Mouse (Mus musculus): ENCODE data around the gene Neil3. TPM values are rescaled to one million over a fixed set of nuclear protein-coding genes. Genes with fewer than 3 reads are reported as not detected.
A peak's percentile ranks its signal among the peaks of the same experiment; 100 is the strongest.

Neil3 gene
- polyA plus RNA-seq, 1 experiment from 2014 or later = 24.2 TPM

DNA sequence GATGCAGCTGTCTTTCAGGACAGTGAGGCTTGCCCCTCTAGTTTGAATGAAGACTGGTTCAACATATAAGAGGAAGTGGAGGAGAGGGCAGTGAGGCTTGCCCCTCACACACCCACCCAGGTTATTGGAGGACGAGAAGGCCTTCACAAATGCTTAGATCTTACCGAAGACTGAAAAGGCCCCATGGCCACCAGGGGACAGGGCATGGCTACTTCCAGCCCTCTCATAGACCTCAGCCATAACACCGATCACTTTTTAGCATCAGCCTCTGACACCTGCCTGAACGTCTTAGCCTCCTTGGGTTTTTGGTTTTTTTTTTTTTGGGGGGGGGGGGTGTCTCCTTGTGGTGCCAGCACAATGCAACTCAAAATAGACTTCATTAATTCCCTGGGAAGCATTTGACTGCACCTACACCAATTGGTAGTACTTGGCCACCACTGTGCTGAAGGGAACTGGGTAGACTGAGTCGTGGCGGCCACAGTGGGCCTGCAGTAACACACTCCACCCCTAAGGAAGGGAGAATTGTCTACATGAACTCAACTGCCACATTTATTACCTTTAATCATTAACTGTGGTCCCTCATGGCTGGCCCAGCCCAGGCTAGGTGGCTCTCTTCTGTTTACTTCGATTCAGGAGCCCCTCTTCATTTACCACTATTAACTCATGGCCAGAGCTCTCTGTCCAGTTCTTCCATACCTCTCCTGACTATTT, 25.1 kb downstream of the Neil3 start:
- no peak overlapping the region for H3K4me2 ChIP-seq (ENCODE audit: low read length)
- no peaks in the 10 kb centered on the region for H3K9me3 ChIP-seq (ENCODE audit: control insufficient read depth, low read length)
- ATAC-seq (replicated peaks; ENCODE audit: low FRiP score, low TSS enrichment, low read depth) (peak; percentile 88), DNase-seq (ENCODE audit: low spot score) (peak; percentile 53)
- H3K4me1 ChIP-seq (replicated peaks; ENCODE audit: control insufficient read depth, insufficient read depth, low read length) = no peaks in the 10 kb centered on the region
- H3K27me3 ChIP-seq (replicated peaks; ENCODE audit: control insufficient read depth, insufficient read depth, low read length) = no peaks in the 10 kb centered on the region
- WGBS = 75% methylated on average over 7 of the region's 7 CpGs
- H3K36me3 ChIP-seq (ENCODE audit: control insufficient read depth, insufficient read depth, low read length) = no peaks in the 10 kb centered on the region
- H3K4me3 ChIP-seq (ENCODE audit: low read depth, low read length) = no peak overlapping the region
- no peak overlapping the region for H3K27ac ChIP-seq (ENCODE audit: low read depth)
- no peak overlapping the region for H3K9ac ChIP-seq (ENCODE audit: low read length)

DNA sequence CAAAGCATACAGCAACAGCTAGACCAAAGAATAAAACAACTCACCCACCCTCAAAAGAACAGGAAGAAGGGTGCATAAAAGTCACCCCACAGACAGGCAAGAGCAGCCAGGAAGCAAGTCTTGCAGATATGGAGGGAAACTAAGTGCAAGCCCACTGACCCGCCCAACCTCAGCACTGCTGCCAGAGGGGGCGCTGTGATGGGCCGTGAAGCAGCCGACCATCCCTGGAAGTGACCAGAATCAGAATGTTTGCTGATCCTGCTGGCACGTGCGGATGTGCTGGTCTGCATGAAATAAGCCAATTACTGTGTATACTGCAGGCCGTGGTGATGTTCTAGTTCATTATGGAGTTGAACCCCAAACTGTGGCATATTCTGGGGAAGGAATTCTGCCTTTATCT, 26.6 kb downstream of the Neil3 start:
- ATAC-seq (replicated peaks; ENCODE audit: low FRiP score, low TSS enrichment, low read depth) (no peak), DNase-seq (ENCODE audit: low spot score) (no peak)
- Histone ChIP-seq H3K36me3 (ENCODE audit: control insufficient read depth, insufficient read depth, low read length) (no peaks in the 10 kb centered on the region), H3K27me3 (replicated peaks; ENCODE audit: control insufficient read depth, insufficient read depth, low read length) (no peaks in the 10 kb centered on the region), H3K4me1 (replicated peaks; ENCODE audit: control insufficient read depth, insufficient read depth, low read length) (no peaks in the 10 kb centered on the region), H3K4me3 (ENCODE audit: low read depth, low read length) (no peak overlapping the region), H3K9ac (ENCODE audit: low read length) (no peak overlapping the region), H3K9me3 (ENCODE audit: control insufficient read depth, low read length) (no peaks in the 10 kb centered on the region), H3K27ac (ENCODE audit: low read depth) (no peak overlapping the region), H3K4me2 (ENCODE audit: low read length) (no peak overlapping the region)
- 74% methylated on average over 7 of the region's 7 CpGs for WGBS

DNA sequence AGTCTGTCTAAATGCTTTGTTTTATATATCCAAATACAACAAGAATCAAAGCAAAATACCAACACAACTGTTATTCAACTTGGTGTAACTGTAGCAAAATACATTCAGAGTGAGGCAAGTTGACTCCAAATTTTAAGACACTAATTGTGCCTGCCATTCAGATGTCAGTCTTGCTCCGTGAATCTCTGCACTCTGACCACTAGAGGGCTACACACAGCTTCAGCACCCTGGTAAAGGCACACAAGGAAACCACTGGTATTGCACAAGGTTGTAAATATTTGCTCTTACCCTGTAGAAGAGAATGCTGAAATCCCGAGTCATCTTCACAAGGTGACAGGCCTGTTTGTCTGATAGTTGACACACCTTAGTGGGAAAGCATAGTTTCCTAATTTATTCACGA, 31.8 kb downstream of the Neil3 start:
- H3K4me1 ChIP-seq (replicated peaks; ENCODE audit: control insufficient read depth, insufficient read depth, low read length) = no peaks in the 10 kb centered on the region
- no peak overlapping the region for H3K9ac ChIP-seq (ENCODE audit: low read length)
- ATAC-seq (replicated peaks; ENCODE audit: low FRiP score, low TSS enrichment, low read depth) = peak; percentile 75; the same call in 1 of the 2 replicates
- H3K27ac ChIP-seq (ENCODE audit: low read depth) = no peak overlapping the region
- no peak for DNase-seq (ENCODE audit: low spot score)
- peaks cover 17% of the 10 kb centered on the region; the same call in 1 of the 2 replicates for H3K36me3 ChIP-seq (ENCODE audit: control insufficient read depth, insufficient read depth, low read length)
- no peaks in the 10 kb centered on the region for H3K27me3 ChIP-seq (replicated peaks; ENCODE audit: control insufficient read depth, insufficient read depth, low read length)
- H3K4me3 ChIP-seq (ENCODE audit: low read depth, low read length) = no peak overlapping the region
- no peaks in the 10 kb centered on the region for H3K9me3 ChIP-seq (ENCODE audit: control insufficient read depth, low read length)
- WGBS = 34% methylated on average over 3 of the region's 3 CpGs
- no peak overlapping the region for H3K4me2 ChIP-seq (ENCODE audit: low read length)

DNA sequence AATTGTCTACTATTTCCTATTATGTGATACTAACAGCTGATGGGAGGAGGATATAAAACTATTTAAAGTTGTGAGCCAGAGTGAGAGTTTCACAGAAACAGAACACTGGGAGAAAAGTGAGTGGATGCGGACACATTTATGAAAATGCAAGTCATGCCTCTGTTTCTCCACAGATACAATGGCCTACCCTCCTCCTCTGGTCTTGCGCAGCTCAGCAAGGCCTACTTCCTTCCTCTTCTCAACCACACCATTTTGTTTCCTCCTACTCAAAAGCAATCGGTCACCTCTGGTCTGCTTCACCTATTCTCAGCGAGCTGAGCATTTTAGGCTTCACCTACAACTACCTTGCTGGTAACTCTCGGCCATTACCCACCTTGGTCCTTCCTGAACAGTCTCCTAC, 34.0 kb downstream of the Neil3 start:
- Histone ChIP-seq H3K4me3 (ENCODE audit: low read depth, low read length) (no peak overlapping the region), H3K9ac (ENCODE audit: low read length) (no peak overlapping the region), H3K4me2 (ENCODE audit: low read length) (no peak overlapping the region), H3K9me3 (ENCODE audit: control insufficient read depth, low read length) (no peaks in the 10 kb centered on the region), H3K27ac (ENCODE audit: low read depth) (no peak overlapping the region), H3K27me3 (replicated peaks; ENCODE audit: control insufficient read depth, insufficient read depth, low read length) (no peaks in the 10 kb centered on the region), H3K4me1 (replicated peaks; ENCODE audit: control insufficient read depth, insufficient read depth, low read length) (no peaks in the 10 kb centered on the region), H3K36me3 (ENCODE audit: control insufficient read depth, insufficient read depth, low read length) (peaks cover 17% of the 10 kb centered on the region; the same call in 1 of the 2 replicates)
- DNase-seq (ENCODE audit: low spot score) (no peak), ATAC-seq (replicated peaks; ENCODE audit: low FRiP score, low TSS enrichment, low read depth) (no peak)
- 94% methylated on average over 5 of the region's 5 CpGs for WGBS

DNA sequence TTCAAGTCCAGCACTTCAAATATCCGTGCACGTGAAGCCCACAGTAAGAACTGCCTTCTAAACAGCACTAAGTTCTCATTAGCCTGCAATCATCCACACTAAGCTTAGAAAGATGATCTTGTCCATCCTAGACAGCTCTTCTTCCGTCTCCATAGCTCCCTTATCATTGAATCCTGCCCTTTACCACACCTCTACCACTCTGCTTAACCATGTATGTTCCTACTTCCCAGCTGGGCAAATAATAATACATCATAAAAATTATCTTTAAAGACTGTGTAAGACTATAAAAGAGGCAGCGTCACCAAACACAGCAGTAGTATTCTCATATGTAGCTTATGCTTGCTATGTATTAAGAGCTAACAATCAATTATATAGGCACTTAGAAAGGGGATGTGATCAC, 35.2 kb downstream of the Neil3 start:
- Histone ChIP-seq H3K27me3 (replicated peaks; ENCODE audit: control insufficient read depth, insufficient read depth, low read length) (no peaks in the 10 kb centered on the region), H3K9me3 (ENCODE audit: control insufficient read depth, low read length) (no peaks in the 10 kb centered on the region), H3K27ac (ENCODE audit: low read depth) (no peak overlapping the region), H3K36me3 (ENCODE audit: control insufficient read depth, insufficient read depth, low read length) (peaks cover 23% of the 10 kb centered on the region; the same call in 1 of the 2 replicates), H3K4me3 (ENCODE audit: low read depth, low read length) (no peak overlapping the region), H3K4me2 (ENCODE audit: low read length) (no peak overlapping the region), H3K4me1 (replicated peaks; ENCODE audit: control insufficient read depth, insufficient read depth, low read length) (no peaks in the 10 kb centered on the region), H3K9ac (ENCODE audit: low read length) (no peak overlapping the region)
- ATAC-seq (replicated peaks; ENCODE audit: low FRiP score, low TSS enrichment, low read depth) (no peak), DNase-seq (ENCODE audit: low spot score) (no peak)
- WGBS = 65% methylated on average over 4 of the region's 4 CpGs

DNA sequence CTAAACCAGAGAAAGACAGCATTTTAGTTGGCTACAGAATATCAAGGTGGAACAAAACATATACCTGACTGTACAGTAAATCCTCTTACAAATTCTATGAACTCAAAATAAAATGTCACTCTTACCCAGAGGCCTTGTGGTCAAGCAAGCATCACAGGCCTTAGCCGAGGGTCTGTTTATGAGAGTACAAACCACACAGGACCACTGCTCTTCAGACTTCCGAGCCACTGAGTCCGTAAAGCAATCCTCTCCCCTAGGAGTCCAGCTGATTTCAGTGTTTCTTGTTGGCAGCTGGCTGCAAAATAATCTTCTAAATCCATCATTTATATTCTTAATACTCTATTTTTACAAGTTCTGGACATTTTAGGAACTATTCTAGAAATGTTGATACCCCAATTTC, 38.0 kb downstream of the Neil3 start:
- Histone ChIP-seq H3K4me3 (ENCODE audit: low read depth, low read length) (no peak overlapping the region), H3K4me2 (ENCODE audit: low read length) (no peak overlapping the region), H3K9ac (ENCODE audit: low read length) (no peak overlapping the region), H3K36me3 (ENCODE audit: control insufficient read depth, insufficient read depth, low read length) (peaks cover 24% of the 10 kb centered on the region; the same call in 1 of the 2 replicates), H3K9me3 (ENCODE audit: control insufficient read depth, low read length) (no peaks in the 10 kb centered on the region), H3K27ac (ENCODE audit: low read depth) (no peak overlapping the region), H3K4me1 (replicated peaks; ENCODE audit: control insufficient read depth, insufficient read depth, low read length) (no peaks in the 10 kb centered on the region), H3K27me3 (replicated peaks; ENCODE audit: control insufficient read depth, insufficient read depth, low read length) (no peaks in the 10 kb centered on the region)
- DNase-seq (ENCODE audit: low spot score) (no peak), ATAC-seq (replicated peaks; ENCODE audit: low FRiP score, low TSS enrichment, low read depth) (no peak)
- 87% methylated on average over 3 of the region's 3 CpGs for WGBS

DNA sequence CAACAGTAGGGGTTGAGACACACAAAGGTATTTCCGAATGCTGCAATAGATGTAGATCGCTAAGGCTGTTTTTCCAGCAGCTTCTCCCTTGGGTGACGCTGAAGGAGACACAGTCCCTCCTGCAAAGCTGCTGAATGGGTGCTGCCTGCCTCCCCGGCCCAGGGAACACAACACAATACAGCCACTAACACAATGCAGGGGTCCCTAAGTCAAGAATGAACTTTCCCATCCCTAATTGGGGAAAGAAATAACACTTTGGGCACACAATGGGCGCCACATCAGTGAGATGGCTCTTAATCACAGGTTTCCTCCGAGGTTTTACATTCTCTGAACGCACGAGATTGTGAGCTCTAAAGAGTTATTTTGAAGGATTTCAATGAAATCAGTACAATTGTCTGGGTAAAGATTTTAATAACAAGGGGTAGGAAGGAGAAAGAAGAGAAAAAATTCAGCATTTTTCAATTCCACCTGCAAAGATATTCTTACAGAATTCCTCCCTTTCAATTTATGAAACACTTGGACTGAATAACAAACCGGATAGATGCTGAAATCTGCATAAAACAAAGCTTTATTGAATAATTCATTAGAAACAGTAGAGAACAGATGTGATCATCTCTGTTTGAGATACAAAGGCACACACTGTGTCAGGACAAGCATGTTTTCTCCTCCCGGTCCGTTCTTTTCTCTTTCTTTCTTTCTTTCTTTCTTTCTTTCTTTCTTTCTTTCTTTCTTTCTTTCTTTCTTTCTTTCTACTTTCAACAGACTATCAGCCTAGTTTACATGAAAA, 38.6 kb downstream of the Neil3 start:
- Histone ChIP-seq H3K4me2 (ENCODE audit: low read length) (no peak overlapping the region), H3K9ac (ENCODE audit: low read length) (no peak overlapping the region), H3K9me3 (ENCODE audit: control insufficient read depth, low read length) (no peaks in the 10 kb centered on the region), H3K36me3 (ENCODE audit: control insufficient read depth, insufficient read depth, low read length) (peaks cover 20% of the 10 kb centered on the region; the same call in 1 of the 2 replicates), H3K27me3 (replicated peaks; ENCODE audit: control insufficient read depth, insufficient read depth, low read length) (no peaks in the 10 kb centered on the region), H3K27ac (ENCODE audit: low read depth) (no peak overlapping the region), H3K4me3 (ENCODE audit: low read depth, low read length) (no peak overlapping the region), H3K4me1 (replicated peaks; ENCODE audit: control insufficient read depth, insufficient read depth, low read length) (no peaks in the 10 kb centered on the region)
- no peak for ATAC-seq (replicated peaks; ENCODE audit: low FRiP score, low TSS enrichment, low read depth)
- no peak for DNase-seq (ENCODE audit: low spot score)
- 93% methylated on average over 11 of the region's 11 CpGs for WGBS

DNA sequence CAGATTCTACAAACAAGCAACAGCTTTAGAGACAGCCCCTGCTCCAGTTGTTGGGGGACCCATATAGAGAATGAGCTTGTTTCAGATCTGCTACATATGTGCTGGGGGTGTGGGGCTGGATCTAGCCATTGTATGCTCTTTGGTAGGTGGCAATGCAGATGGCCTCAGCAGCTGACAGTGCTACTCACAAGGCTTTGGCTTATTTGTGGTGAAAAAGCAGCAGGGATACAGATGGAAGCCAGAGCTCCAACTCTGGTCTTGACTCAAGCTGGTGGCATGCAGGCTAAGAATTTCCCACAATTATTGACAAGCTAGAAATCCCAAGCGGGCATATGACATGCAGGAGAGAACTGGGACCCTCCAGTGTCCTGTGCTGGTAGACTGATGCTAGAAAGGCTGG, 40.8 kb downstream of the Neil3 start:
- Histone ChIP-seq H3K9me3 (ENCODE audit: control insufficient read depth, low read length) (no peaks in the 10 kb centered on the region), H3K4me2 (ENCODE audit: low read length) (no peak overlapping the region), H3K36me3 (ENCODE audit: control insufficient read depth, insufficient read depth, low read length) (peaks cover 15% of the 10 kb centered on the region; the same call in 1 of the 2 replicates), H3K27me3 (replicated peaks; ENCODE audit: control insufficient read depth, insufficient read depth, low read length) (no peaks in the 10 kb centered on the region), H3K27ac (ENCODE audit: low read depth) (no peak overlapping the region), H3K4me1 (replicated peaks; ENCODE audit: control insufficient read depth, insufficient read depth, low read length) (no peaks in the 10 kb centered on the region), H3K4me3 (ENCODE audit: low read depth, low read length) (no peak overlapping the region), H3K9ac (ENCODE audit: low read length) (no peak overlapping the region)
- no peak for ATAC-seq (replicated peaks; ENCODE audit: low FRiP score, low TSS enrichment, low read depth)
- 81% methylated on average over 1 of the region's 1 CpGs for WGBS
- no peak for DNase-seq (ENCODE audit: low spot score)

Data from intestine, embryonic 14.5 days (tissue).